Comparison of ENCODE assay signal across 8 mouse cellular contexts in genomic region chr13:53211971-53212733, GRCm38 (mm10).
DNase-seq lines count a peak whose midpoint lies in the region; ATAC-seq lines count a peak whose summit lies in the region.

No protein-coding gene starts in this region.

- H3K36me3 ChIP-seq in heart, embryonic 11.5 days (ENCODE audit: control insufficient read depth, insufficient read depth, low read length), result no peaks in the 10 kb centered on the region
- H3K36me3 ChIP-seq in hindbrain, embryonic 12.5 days, result no peaks in the 10 kb centered on the region
- no peaks in the 10 kb centered on the region for H3K36me3 ChIP-seq in midbrain, embryonic 14.5 days (ENCODE audit: control insufficient read depth, insufficient read depth, low read length)

- ATAC-seq in heart, embryonic 11.5 days (replicated peaks; ENCODE audit: insufficient number of reproducible peaks, low FRiP score, low TSS enrichment), result peak; percentile 52; the same call in 1 of the 2 replicates
- peak; percentile 81 for ATAC-seq in hindbrain, embryonic 12.5 days (ENCODE audit: low FRiP score)
- no peak; the same call in 1 of the 2 replicates for ATAC-seq in midbrain, embryonic 14.5 days (ENCODE audit: low FRiP score, low TSS enrichment)

- 0 out of 2 replicates have a peak overlapping the region, but pooled peaks have one; percentile 3 for H3K9ac ChIP-seq in heart, embryonic 11.5 days (ENCODE audit: low read depth, low read length)
- H3K9ac ChIP-seq in hindbrain, embryonic 12.5 days, result peak overlapping the region; percentile 46
- H3K9ac ChIP-seq in midbrain, embryonic 14.5 days (replicated peaks; ENCODE audit: low read length), result 0 out of 2 replicates have a peak overlapping the region, but pooled peaks have one; percentile 12

- peak overlapping the region; percentile 55 for H3K4me2 ChIP-seq in heart, embryonic 11.5 days
- H3K4me2 ChIP-seq in hindbrain, embryonic 12.5 days (replicated peaks), result peak overlapping the region; percentile 49
- peak overlapping the region; percentile 47 for H3K4me2 ChIP-seq in midbrain, embryonic 14.5 days (ENCODE audit: low read length)

- H3K27ac ChIP-seq in heart, embryonic 11.5 days (ENCODE audit: low read depth, low read length), result 0 out of 2 replicates have a peak overlapping the region, but pooled peaks have one; percentile 42
- peak overlapping the region; percentile 52; the same call in 1 of the 2 replicates for H3K27ac ChIP-seq in hindbrain, embryonic 12.5 days
- no peak overlapping the region for H3K27ac ChIP-seq in midbrain, embryonic 14.5 days (replicated peaks; ENCODE audit: low read depth, low read length)

- no peak for DNase-seq in heart, postnatal 4 days
- peak; percentile 77 for DNase-seq in ZHBTc4 (ENCODE audit: low read depth, low spot score)
- DNase-seq in midbrain, embryonic 14.5 days, result peak; percentile 73
- no peak for DNase-seq in layer of hippocampus, postnatal 25 days (ENCODE audit: extremely low spot score in 1 of 2, low spot score in 1 of 2)
- no peak for DNase-seq in spleen, postnatal 14 days (ENCODE audit: low spot score in 2 of 2)
- DNase-seq in cerebellum, adult 11 months, result no peak

- H3K27me3 ChIP-seq in heart, embryonic 11.5 days (ENCODE audit: control insufficient read depth, insufficient read depth, low read length), result no peaks in the 10 kb centered on the region
- no peaks in the 10 kb centered on the region for H3K27me3 ChIP-seq in hindbrain, embryonic 12.5 days
- no peaks in the 10 kb centered on the region for H3K27me3 ChIP-seq in midbrain, embryonic 14.5 days (ENCODE audit: control insufficient read depth, insufficient read depth, low read length)

- 15% methylated on average over 19 of the region's 19 CpGs for WGBS in heart, embryonic 11.5 days (ENCODE audit: insufficient replicate concordance)
- 12% methylated on average over 19 of the region's 19 CpGs for WGBS in hindbrain, embryonic 12.5 days
- WGBS in midbrain, embryonic 14.5 days, result 10% methylated on average over 19 of the region's 19 CpGs

- no peaks in the 10 kb centered on the region for H3K9me3 ChIP-seq in heart, embryonic 11.5 days (replicated peaks; ENCODE audit: control insufficient read depth, low read length)
- no peaks in the 10 kb centered on the region for H3K9me3 ChIP-seq in hindbrain, embryonic 12.5 days (replicated peaks)
- no peaks in the 10 kb centered on the region for H3K9me3 ChIP-seq in midbrain, embryonic 14.5 days (ENCODE audit: control insufficient read depth, low read length)

- H3K4me1 ChIP-seq in heart, embryonic 11.5 days (ENCODE audit: control insufficient read depth, insufficient read depth, low read length), result peaks cover 59% of the 10 kb centered on the region
- H3K4me1 ChIP-seq in hindbrain, embryonic 12.5 days, result peaks cover 18% of the 10 kb centered on the region
- peaks cover 10% of the 10 kb centered on the region; the same call in 1 of the 2 replicates for H3K4me1 ChIP-seq in midbrain, embryonic 14.5 days (ENCODE audit: control insufficient read depth, insufficient read depth, low read length)

- H3K4me3 ChIP-seq in heart, embryonic 11.5 days (ENCODE audit: low read depth, low read length), result peak overlapping the region; percentile 29
- peak overlapping the region; percentile 25 for H3K4me3 ChIP-seq in hindbrain, embryonic 12.5 days
- H3K4me3 ChIP-seq in midbrain, embryonic 14.5 days (replicated peaks; ENCODE audit: low read depth, low read length), result 0 out of 2 replicates have a peak overlapping the region, but pooled peaks have one; percentile 10

Comparison
In these comparisons a context has a peak if more than half of its experiments do, and no peak if none do; other contexts are left out.
1. DNase-seq: peak in ZHBTc4 (single experiment) and midbrain, embryonic 14.5 days (single experiment); none in heart, postnatal 4 days (single experiment), layer of hippocampus, postnatal 25 days (0 of 2), spleen, postnatal 14 days (0 of 2) and cerebellum, adult 11 months (single experiment).
2. Peak in every context shown above with its lines, with median percentiles within 50 percentile points of each other: H3K4me2 ChIP-seq, H3K4me3 ChIP-seq and H3K9ac ChIP-seq.